Mouse (Mus musculus) forebrain, embryonic 12.5 days (tissue): ENCODE results near the gene Lsg1. TPM values are rescaled to one million over a fixed set of nuclear protein-coding genes. Genes with fewer than 3 reads are reported as not detected.

Source experiments
- ATAC-seq: fragments of 200-750 bp; cut with Nextera tagmentation; 2 replicates; pipeline ENCODE4 v1.8.0; 2017; ENCODE audit warnings: moderate TSS enrichment; ENCODE audit not compliant: low FRiP score
- H3K27ac ChIP-seq: fragments of 300-500 bp; sonication (generic); 2 replicates; pipeline ENCODE4 v1.5.1; 2016; ENCODE audit warnings: mild to moderate bottlenecking
- H3K27me3 ChIP-seq: fragments of 300-500 bp; sonication (generic); 2 replicates; pipeline ENCODE4 v1.6.1; 2016; ENCODE audit warnings: mild to moderate bottlenecking
- H3K36me3 ChIP-seq: fragments of 300-500 bp; sonication (generic); replicated peaks from 2 replicates; pipeline ENCODE4 v1.6.1; 2016; ENCODE audit warnings: mild to moderate bottlenecking
- H3K4me1 ChIP-seq: fragments of 300-500 bp; sonication (generic); 2 replicates; pipeline ENCODE4 v1.6.1; 2016
- H3K4me2 ChIP-seq: fragments of 300-500 bp; sonication (generic); 2 replicates; pipeline ENCODE4 v1.6.1; 2016; ENCODE audit warnings: mild to moderate bottlenecking, moderate library complexity
- H3K4me3 ChIP-seq: fragments of 300-500 bp; sonication (generic); replicated peaks from 2 replicates; pipeline ENCODE4 v1.5.1; 2016; ENCODE audit warnings: mild to moderate bottlenecking
- H3K9ac ChIP-seq: fragments of 300-500 bp; sonication (generic); 2 replicates; pipeline ENCODE4 v1.6.1; 2016; ENCODE audit warnings: mild to moderate bottlenecking
- H3K9me3 ChIP-seq: fragments of 300-500 bp; sonication (generic); 2 replicates; pipeline ENCODE4 v1.6.1; 2016
- WGBS: fragments of 180-500 bp; shearing (Covaris S2); methylation state at CpG from one replicate; pipeline ENCODE4 v1.1.7; 2016; 5-methylcytosine and 5-hydroxymethylcytosine counted together
- polyA plus RNA-seq: library from polyadenylated mRNA; unstranded; fragments of >200 nt; fragmentation: Nextera tagmentation; extraction: Ambion mirVana; gene quantifications from 2 replicates; pipeline ENCODE4 v1.2.1, GENCODE M21; 2016

The Lsg1 gene
- polyA plus RNA-seq, 1 experiment from 2014 or later: 79.6 TPM

GRCm38 (mm10) chr16:30611331-30611730 lies 23.9 kb upstream of the Lsg1 start:
- Histone ChIP-seq H3K4me3 (no peak overlapping the region), H3K27ac (no peak overlapping the region), H3K4me1 (peaks cover 12% of the 10 kb centered on the region), H3K27me3 (no peaks in the 10 kb centered on the region), H3K9me3 (no peaks in the 10 kb centered on the region), H3K36me3 (no peaks in the 10 kb centered on the region), H3K4me2 (no peak overlapping the region), H3K9ac (no peak overlapping the region)
- ATAC-seq: no peak
- 76% methylated on average over 5 of the region's 5 CpGs for whole genome bisulfite sequencing

GRCm38 (mm10) chr16:30607868-30608267 lies 20.5 kb upstream of the Lsg1 start:
- H3K9me3 ChIP-seq: no peaks in the 10 kb centered on the region
- no peak for ATAC-seq
- peaks cover under 1% of the 10 kb centered on the region; the same call in 1 of the 2 replicates for H3K27me3 ChIP-seq
- H3K27ac ChIP-seq: no peak overlapping the region
- H3K36me3 ChIP-seq: no peaks in the 10 kb centered on the region
- H3K4me3 ChIP-seq: no peak overlapping the region
- H3K4me2 ChIP-seq: no peak overlapping the region
- 78% methylated on average over 3 of the region's 3 CpGs for WGBS
- peaks cover 16% of the 10 kb centered on the region for H3K4me1 ChIP-seq
- H3K9ac ChIP-seq: no peak overlapping the region

- H3K9ac ChIP-seq: no peak overlapping the region
- H3K4me1 ChIP-seq: peaks cover 35% of the 10 kb centered on the region
- H3K4me2 ChIP-seq: no peak overlapping the region
- H3K27me3 ChIP-seq: peaks cover 20% of the 10 kb centered on the region
- 84% methylated on average over 6 of the region's 6 CpGs for WGBS
- ATAC-seq: no peak
- no peaks in the 10 kb centered on the region for H3K36me3 ChIP-seq
- H3K27ac ChIP-seq: no peak overlapping the region
- no peaks in the 10 kb centered on the region for H3K9me3 ChIP-seq
- H3K4me3 ChIP-seq: no peak overlapping the region
Measured at GRCm38 (mm10) chr16:30605528-30605927, 18.1 kb upstream of the Lsg1 start.

GRCm38 (mm10) chr16:30604807-30605137 lies 17.4 kb upstream of the Lsg1 start:
- Histone ChIP-seq H3K4me2 (no peak overlapping the region), H3K27me3 (peaks cover 28% of the 10 kb centered on the region), H3K9ac (no peak overlapping the region), H3K4me3 (no peak overlapping the region), H3K27ac (no peak overlapping the region), H3K36me3 (no peaks in the 10 kb centered on the region), H3K4me1 (peaks cover 42% of the 10 kb centered on the region), H3K9me3 (no peaks in the 10 kb centered on the region)
- no peak for ATAC-seq
- 89% methylated on average over 7 of the region's 7 CpGs for WGBS

- 76% methylated on average over 16 of the region's 16 CpGs for WGBS
- no peak overlapping the region for H3K27ac ChIP-seq
Measured at GRCm38 (mm10) chr16:30604061-30604806, 16.8 kb upstream of the Lsg1 start.

GRCm38 (mm10) chr16:30603531-30603842 lies 16.1 kb upstream of the Lsg1 start:
- H3K4me2 ChIP-seq: no peak overlapping the region
- peaks cover 48% of the 10 kb centered on the region for H3K4me1 ChIP-seq
- H3K9ac ChIP-seq: no peak overlapping the region
- no peak overlapping the region for H3K4me3 ChIP-seq
- ATAC-seq: no peak
- 69% methylated on average over 9 of the region's 9 CpGs for WGBS
- no peaks in the 10 kb centered on the region for H3K36me3 ChIP-seq
- H3K27ac ChIP-seq: no peak overlapping the region
- H3K27me3 ChIP-seq: peaks cover 38% of the 10 kb centered on the region
- no peaks in the 10 kb centered on the region for H3K9me3 ChIP-seq

More at GRCm38 (mm10) chr16:30604061-30604806, 16.8 kb upstream of the Lsg1 start:
- peaks cover 46% of the 10 kb centered on the region for H3K4me1 ChIP-seq
- no peak overlapping the region for H3K4me2 ChIP-seq
- H3K9ac ChIP-seq: no peak overlapping the region
- H3K27me3 ChIP-seq: peaks cover 32% of the 10 kb centered on the region
- ATAC-seq: no peak
- no peaks in the 10 kb centered on the region for H3K36me3 ChIP-seq
- H3K9me3 ChIP-seq: no peaks in the 10 kb centered on the region
- no peak overlapping the region for H3K4me3 ChIP-seq

- no peak for ATAC-seq
Measured at GRCm38 (mm10) chr16:30602684-30603530, 15.5 kb upstream of the Lsg1 start.

GRCm38 (mm10) chr16:30601946-30602345 lies 14.6 kb upstream of the Lsg1 start:
- peak overlapping the region; percentile 83; the same call in 1 of the 2 replicates for H3K4me2 ChIP-seq
- peak overlapping the region; percentile 60 for H3K4me3 ChIP-seq
- no peak overlapping the region for H3K27ac ChIP-seq
- H3K9me3 ChIP-seq: no peaks in the 10 kb centered on the region
- peaks cover 49% of the 10 kb centered on the region for H3K27me3 ChIP-seq
- peaks cover 53% of the 10 kb centered on the region for H3K4me1 ChIP-seq
- no peak for ATAC-seq
- no peaks in the 10 kb centered on the region for H3K36me3 ChIP-seq
- H3K9ac ChIP-seq: no peak overlapping the region
- WGBS: 29% methylated on average over 7 of the region's 7 CpGs

More at GRCm38 (mm10) chr16:30602684-30603530, 15.5 kb upstream of the Lsg1 start:
- Histone ChIP-seq H3K36me3 (no peaks in the 10 kb centered on the region), H3K4me1 (peaks cover 48% of the 10 kb centered on the region), H3K4me2 (no peak overlapping the region; the same call in 1 of the 2 replicates), H3K27ac (no peak overlapping the region), H3K4me3 (no peak overlapping the region), H3K9ac (no peak overlapping the region), H3K9me3 (no peaks in the 10 kb centered on the region), H3K27me3 (peaks cover 40% of the 10 kb centered on the region)
- WGBS: 30% methylated on average over 18 of the region's 18 CpGs

- peaks cover 54% of the 10 kb centered on the region for H3K27me3 ChIP-seq
- 10% methylated on average over 42 of the region's 42 CpGs for WGBS
- H3K4me1 ChIP-seq: peaks cover 60% of the 10 kb centered on the region
- peak overlapping the region; percentile 57; the same call in 1 of the 2 replicates for H3K9ac ChIP-seq
- H3K27ac ChIP-seq: no peak overlapping the region
- H3K36me3 ChIP-seq: no peaks in the 10 kb centered on the region
- no peaks in the 10 kb centered on the region for H3K9me3 ChIP-seq
- peak overlapping the region; percentile 83 for H3K4me2 ChIP-seq
- ATAC-seq: peak; percentile 18; the same call in 1 of the 2 replicates
- peak overlapping the region; percentile 60 for H3K4me3 ChIP-seq
Measured at GRCm38 (mm10) chr16:30601046-30601832, 13.8 kb upstream of the Lsg1 start.

- peak overlapping the region; percentile 83 for H3K4me2 ChIP-seq
- no peaks in the 10 kb centered on the region for H3K9me3 ChIP-seq
- under 1% methylated on average over 53 of the region's 53 CpGs for whole genome bisulfite sequencing
- H3K36me3 ChIP-seq: no peaks in the 10 kb centered on the region
- peaks cover 61% of the 10 kb centered on the region for H3K27me3 ChIP-seq
- peak; percentile 33; the same call in 1 of the 2 replicates for ATAC-seq
- H3K9ac ChIP-seq: peak overlapping the region; percentile 57
- no peak overlapping the region for H3K27ac ChIP-seq
- H3K4me3 ChIP-seq: peak overlapping the region; percentile 60
- H3K4me1 ChIP-seq: peaks cover 60% of the 10 kb centered on the region
Measured at GRCm38 (mm10) chr16:30600431-30601045, 13.1 kb upstream of the Lsg1 start.

- Histone ChIP-seq H3K27ac (no peak within 1 kb of the TSS), H3K4me3 (peak within 1 kb of the TSS; percentile 60), H3K36me3 (no peaks in the 10 kb centered on the region), H3K4me1 (peaks cover 52% of the 10 kb centered on the region), H3K9me3 (no peaks in the 10 kb centered on the region), H3K27me3 (peaks cover 70% of the 10 kb centered on the region), H3K9ac (peak within 1 kb of the TSS; percentile 57), H3K4me2 (peak within 1 kb of the TSS; percentile 83)
- ATAC-seq: peak; percentile 71
- under 1% methylated on average over 61 of the region's 63 CpGs for WGBS
Measured at GRCm38 (mm10) chr16:30599491-30600268, 12.3 kb upstream of the Lsg1 start, which contains the start of gene Fam43a. TSS of gene Fam43a (plus strand) at chr16:30599723.
